Mouse (Mus musculus) MEL (cell line): ENCODE data around the gene Mylip.

ENCODE experiments used
- CTCF ChIP-seq, 3 experiments: IDR thresholded peaks in 2 of 3; conservative IDR thresholded peaks in 1 of 3; 2 replicates each; pipeline ENCODE4 v1.5.1; 2011 to 2012; ENCODE audit warnings: low read length in 3 of 3, low read depth in 2 of 3, mild to moderate bottlenecking in 2 of 3, improper control_type of control experiment in 1 of 3, inconsistent platforms in 1 of 3, mixed read lengths in 1 of 3, moderate library complexity in 1 of 3; ENCODE audit not compliant: control insufficient read depth in 1 of 3, insufficient read depth in 1 of 3, poor library complexity in 1 of 3, severe bottlenecking in 1 of 3
- E2F4 ChIP-seq: IDR thresholded peaks from 2 replicates; pipeline ENCODE4 v1.6.1; 2011; ENCODE audit warnings: low read depth, low read length, improper control_type of control experiment, borderline replicate concordance
- ELF1 ChIP-seq: IDR thresholded peaks from 2 replicates; pipeline ENCODE4 v1.6.1; 2014; ENCODE audit warnings: low read depth, mild to moderate bottlenecking, inconsistent platforms, low read length, improper control_type of control experiment, moderate library complexity
- EP300 ChIP-seq, 2 experiments: IDR thresholded peaks; 2 replicates each; pipeline ENCODE4 v1.6.1; 2011; ENCODE audit warnings: improper control_type of control experiment in 2 of 2, low read length in 2 of 2, low read depth in 1 of 2, mild to moderate bottlenecking in 1 of 2
- ETS1 ChIP-seq: IDR thresholded peaks from 2 replicates; pipeline ENCODE4 v1.6.1; 2012; ENCODE audit warnings: low read depth, mild to moderate bottlenecking, inconsistent platforms, low read length, improper control_type of control experiment, moderate library complexity
- GABPA ChIP-seq: IDR thresholded peaks from 2 replicates; pipeline ENCODE4 v1.6.1; 2012; ENCODE audit warnings: low read depth, mild to moderate bottlenecking, inconsistent platforms, low read length, improper control_type of control experiment, moderate library complexity
- HCFC1 ChIP-seq: IDR thresholded peaks from 2 replicates; pipeline ENCODE4 v1.6.1; 2012; ENCODE audit warnings: low read depth, mild to moderate bottlenecking, inconsistent platforms, low read length, improper control_type of control experiment, moderate library complexity
- MXI1 ChIP-seq: IDR thresholded peaks from 2 replicates; pipeline ENCODE4 v1.6.1; 2011; ENCODE audit warnings: mild to moderate bottlenecking, low read depth, low read length, improper control_type of control experiment
- MYC ChIP-seq: IDR thresholded peaks from 2 replicates; pipeline ENCODE4 v1.6.1; 2011; ENCODE audit warnings: low read depth, mild to moderate bottlenecking, low read length, improper control_type of control experiment, moderate library complexity
- POLR2A ChIP-seq, 2 experiments: IDR thresholded peaks; 2 replicates each; pipeline ENCODE4 v1.6.1; 2011 to 2012; ENCODE audit warnings: low read length in 2 of 2, mild to moderate bottlenecking in 2 of 2, control low read depth in 1 of 2, improper control_type of control experiment in 1 of 2, low read depth in 1 of 2, moderate library complexity in 1 of 2; ENCODE audit not compliant: control insufficient read depth in 1 of 2, insufficient read depth in 1 of 2, poor library complexity in 1 of 2
- SIN3A ChIP-seq: IDR thresholded peaks from 2 replicates; pipeline ENCODE4 v1.6.1; 2012; ENCODE audit warnings: low read length, improper control_type of control experiment, inconsistent platforms
- UBTF ChIP-seq: IDR thresholded peaks from 2 replicates; pipeline ENCODE4 v1.6.1; 2012; ENCODE audit warnings: low read depth, mild to moderate bottlenecking, inconsistent platforms, low read length, improper control_type of control experiment, moderate library complexity, borderline replicate concordance; ENCODE audit not compliant: insufficient read depth

DNA sequence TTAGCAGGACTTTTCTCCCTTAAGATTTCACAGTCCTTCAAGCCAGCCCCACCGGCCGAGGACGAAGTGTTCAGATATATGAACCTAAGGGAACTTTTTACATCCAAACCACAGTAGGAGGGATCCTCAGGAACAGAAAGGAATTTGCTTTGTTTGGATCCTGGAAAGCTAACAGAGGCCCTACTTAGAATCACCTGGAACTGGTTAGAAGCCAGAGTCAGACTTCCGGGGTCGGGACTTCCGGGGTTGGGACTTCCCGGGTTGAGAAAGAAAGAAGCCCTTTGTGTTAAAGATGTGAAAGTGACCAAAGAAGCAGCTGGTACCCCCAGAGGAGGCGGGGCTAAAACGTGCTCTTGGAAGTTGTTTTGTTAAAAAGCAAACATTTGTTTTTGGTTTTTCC lies 24.5 kb downstream of the Mylip start:
- no peak for TF ChIP-seq CTCF (IDR thresholded peaks at IDR 0.05 in 2 of 3, conservative IDR thresholded peaks at IDR 0.05 in 1 of 3; ENCODE audit: control insufficient read depth in 1 of 3, insufficient read depth in 1 of 3, low read depth in 2 of 3, low read length in 3 of 3, poor library complexity in 1 of 3, severe bottlenecking in 1 of 3)
- TF ChIP-seq SIN3A, result no peak
- TF ChIP-seq MXI1, result no peak
- no peak for TF ChIP-seq UBTF
- no peak for TF ChIP-seq GABPA
- no peak for TF ChIP-seq POLR2A (IDR thresholded peaks at IDR 0.05; ENCODE audit: control insufficient read depth in 1 of 2, insufficient read depth in 1 of 2, low read depth in 1 of 2, low read length in 2 of 2, poor library complexity in 1 of 2)
- TF ChIP-seq ETS1, result no peak
- no peak for TF ChIP-seq EP300 (IDR thresholded peaks at IDR 0.05; ENCODE audit: low read depth in 1 of 2, low read length in 2 of 2)
- no peak for TF ChIP-seq ELF1
- TF ChIP-seq E2F4, result no peak
- TF ChIP-seq HCFC1, result no peak
- TF ChIP-seq MYC, result no peak
